Mouse (Mus musculus) layer of hippocampus, postnatal 36 days (tissue): Measurements from ENCODE around the gene Cntrl. TPM values are rescaled to one million over a fixed set of nuclear protein-coding genes. Genes with fewer than 3 reads are reported as not detected.

Source experiments
- DNase-seq, 2 experiments: peaks; one replicate each; pipeline ENCODE4 v3.0.0; 2022
- total RNA-seq, 2 experiments: library from RNA; stranded (reverse); gene quantifications; 2 replicates each; pipeline ENCODE4 v1.2.3; 2021

The Cntrl gene
- total RNA-seq, 2 experiments from 2014 or later = 9.9 to 11.1 TPM

DNA sequence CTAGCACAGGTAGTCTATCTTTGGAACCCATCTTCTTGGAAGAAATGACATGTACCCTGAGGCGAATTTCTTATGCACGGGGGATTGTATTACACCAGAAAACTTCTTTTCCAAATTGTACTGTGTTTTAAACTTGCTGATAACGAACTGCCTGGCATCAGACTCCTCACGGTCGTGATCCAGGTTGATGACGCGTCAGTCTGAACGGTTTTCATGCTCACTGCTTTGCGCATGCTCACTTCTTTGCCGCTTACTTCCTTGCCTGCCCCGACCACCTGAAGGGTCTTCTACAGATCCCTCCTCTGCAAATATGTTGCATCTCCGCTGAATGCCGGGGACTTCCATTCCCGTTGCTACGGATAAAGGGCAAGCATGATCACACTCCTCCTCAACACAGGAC, 115.0 kb downstream of the Cntrl start:
- no peak for DNase-seq

DNA sequence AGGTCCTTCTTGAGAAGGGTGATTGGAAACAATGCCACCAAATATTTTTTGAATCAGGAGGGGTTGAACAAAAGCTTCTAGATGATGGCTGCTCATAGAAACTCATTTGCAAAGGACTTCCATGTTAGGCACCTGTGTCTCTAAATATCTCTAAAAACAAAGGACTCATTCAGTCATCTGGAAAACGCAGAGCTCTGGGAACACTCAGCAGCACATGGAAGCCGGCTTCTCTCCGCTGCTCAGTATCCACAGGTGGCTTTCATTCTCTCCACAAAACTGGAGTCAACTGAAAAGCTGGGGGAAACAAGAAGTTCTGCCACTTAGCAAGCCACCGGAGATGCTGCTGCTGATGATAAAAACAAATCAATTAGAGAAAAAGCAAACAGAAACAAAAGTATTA, 118.9 kb downstream of the Cntrl start:
- no peak for DNase-seq

Other genes with a start within 250 kb of the Cntrl start
- gene Cutal, start 235.1 kb upstream of the Cntrl start, total RNA-seq = under 1 TPM; 0.18 to 0.40 TPM
- 10 to 100 TPM; 40.3 to 44.3 TPM for gene Psmd5, start 234.5 kb upstream of the Cntrl start, total RNA-seq
- 1 to 10 TPM; 1.1 to 1.3 TPM for gene Phf19, start 195.5 kb upstream of the Cntrl start, total RNA-seq
- 1 to 10 TPM; 2.2 to 3.0 TPM for gene Traf1, start 147.7 kb upstream of the Cntrl start, total RNA-seq
- gene Hc, start 48.1 kb upstream of the Cntrl start, total RNA-seq = not detected
- under 1 TPM in 1 of 2 experiments, not detected in 1; 0.55 TPM for gene AI182371, start 7.9 kb upstream of the Cntrl start, total RNA-seq
- gene Rab14, start 91.6 kb downstream of the Cntrl start, total RNA-seq = 100 to 1,000 TPM; 234 to 236 TPM
- gene Gsn, start 146.9 kb downstream of the Cntrl start, total RNA-seq = 10 to 100 TPM; 73.3 to 75.0 TPM
- 1 to 10 TPM; 8.6 to 8.7 TPM for gene Stom, start 227.5 kb downstream of the Cntrl start, total RNA-seq